Mouse (Mus musculus): ENCODE measurements around the gene Atg13. TPM values are rescaled to one million over a fixed set of nuclear protein-coding genes. Genes with fewer than 3 reads are reported as not detected.
"Not testable (repeated sequence)": the region's sequence is repeated elsewhere in the genome, so short reads cannot be mapped to it uniquely, and the experiment has no call there.

Gene Atg13
- total RNA-seq (2021), result 10 to 100 TPM; 38.9 to 40.8 TPM
- long read RNA-seq, experiment 1, transcript Atg13-202 (16 exons, 3,551 nt), result major isoform, 8 of 39 reads
- long read RNA-seq, experiment 1, partial matches to known transcripts, result 6 of 39 reads
- long read RNA-seq, experiment 1, other reads (novel, unspliced or antisense), result 21 of 39 reads
- long read RNA-seq, experiment 2, transcript Atg13-202 (16 exons, 3,551 nt), result major isoform, 9 of 35 reads
- long read RNA-seq, experiment 2, partial matches to known transcripts, result 6 of 35 reads
- long read RNA-seq, experiment 2, other reads (novel, unspliced or antisense), result 18 of 35 reads

- intact Hi-C loops (cut with DNase I), result no loop called here
- DNase-seq, result peak; percentile 94 to 96
These were observed at the start of gene Atg13, which contains the start of gene Harbi1 for GRCm38 (mm10) chr2:91710272-91711234. Atg13 (minus strand) TSS chr2:91710576. Harbi1 (plus strand) TSS chr2:91710852.

GRCm38 (mm10) chr2:91749811-91750261 is 39.5 kb upstream of the Atg13 start:
- intact Hi-C loops (cut with DNase I), result no loop called here
- peak; percentile 66 to 70 for DNase-seq

- no peak for DNase-seq
- intact Hi-C loops (cut with DNase I), result no loop called here
These were observed 34.3 kb upstream of the Atg13 start for GRCm38 (mm10) chr2:91744686-91745085.

- intact Hi-C loops (cut with DNase I), result no loop called here
- DNase-seq, result no peak
These were observed 29.2 kb upstream of the Atg13 start for GRCm38 (mm10) chr2:91739586-91739985.

- intact Hi-C loops (cut with DNase I), result no loop called here
- no peak for DNase-seq
These were observed 24.8 kb upstream of the Atg13 start for GRCm38 (mm10) chr2:91735221-91735620.

- peak; percentile 88 to 89 for DNase-seq
- intact Hi-C loops (cut with DNase I), result no loop called here
These were observed 19.8 kb upstream of the Atg13 start, which contains the start of gene Ambra1 for GRCm38 (mm10) chr2:91729971-91730821. Ambra1 (plus strand) TSS chr2:91730134.

GRCm38 (mm10) chr2:91729571-91729970 is 19.2 kb upstream of the Atg13 start:
- no peak for DNase-seq
- intact Hi-C loops (cut with DNase I), result no loop called here

- intact Hi-C loops (cut with DNase I), result no loop called here
- no peak for DNase-seq
These were observed 16.6 kb upstream of the Atg13 start for GRCm38 (mm10) chr2:91727011-91727410.

GRCm38 (mm10) chr2:91725476-91725875 is 15.1 kb upstream of the Atg13 start:
- intact Hi-C loops (cut with DNase I), result not testable (repeated sequence)

GRCm38 (mm10) chr2:91724716-91725115 is 14.3 kb upstream of the Atg13 start:
- intact Hi-C loops (cut with DNase I), result no loop called here

More at GRCm38 (mm10) chr2:91725476-91725875, 15.1 kb upstream of the Atg13 start:
- not testable (repeated sequence) for DNase-seq

GRCm38 (mm10) chr2:91723951-91724350 is 13.6 kb upstream of the Atg13 start:
- intact Hi-C loops (cut with DNase I), result no loop called here
- DNase-seq, result no peak

More at GRCm38 (mm10) chr2:91724716-91725115, 14.3 kb upstream of the Atg13 start:
- no peak for DNase-seq

GRCm38 (mm10) chr2:91723382-91723781 is 13.0 kb upstream of the Atg13 start:
- no peak for DNase-seq
- intact Hi-C loops (cut with DNase I), result no loop called here

GRCm38 (mm10) chr2:91718276-91718675 is 7.9 kb upstream of the Atg13 start:
- intact Hi-C loops (cut with DNase I), result no loop called here
- no peak for DNase-seq

- DNase-seq, result no peak
- intact Hi-C loops (cut with DNase I), result no loop called here
These were observed 4.5 kb upstream of the Atg13 start for GRCm38 (mm10) chr2:91714921-91715320.

- no peak for DNase-seq
- intact Hi-C loops (cut with DNase I), result no loop called here
These were observed 1.0 kb upstream of the Atg13 start for GRCm38 (mm10) chr2:91711256-91711925.

GRCm38 (mm10) chr2:91708361-91708760 is 2.0 kb downstream of the Atg13 start:
- no peak for DNase-seq
- intact Hi-C loops (cut with DNase I), result no loop called here

- no peak for DNase-seq
- intact Hi-C loops (cut with DNase I), result no loop called here
These were observed 3.9 kb downstream of the Atg13 start for GRCm38 (mm10) chr2:91706456-91706855.

- no peak for DNase-seq
- intact Hi-C loops (cut with DNase I), result no loop called here
These were observed 4.6 kb downstream of the Atg13 start for GRCm38 (mm10) chr2:91705736-91706135.

- intact Hi-C loops (cut with DNase I), result no loop called here
- DNase-seq, result no peak
These were observed 9.0 kb downstream of the Atg13 start for GRCm38 (mm10) chr2:91701366-91701765.

- DNase-seq, result no peak
- intact Hi-C loops (cut with DNase I), result no loop called here
These were observed 11.2 kb downstream of the Atg13 start for GRCm38 (mm10) chr2:91699225-91699624.

Measured in heart, postnatal 14 days (tissue).